Mouse (Mus musculus) heart, postnatal 0 days (tissue): Measurements from ENCODE around the gene Large1. TPM values are rescaled to one million over a fixed set of nuclear protein-coding genes. Genes with fewer than 3 reads are reported as not detected.
"Not testable (repeated sequence)": the region's sequence is repeated elsewhere in the genome, so short reads cannot be mapped to it uniquely, and the experiment has no call there.

Source experiments
- ATAC-seq: fragments of 200-750 bp; cut with Nextera tagmentation; 2 replicates; pipeline ENCODE4 v1.8.0; 2017; ENCODE audit warnings: low read depth, moderate number of reproducible peaks, moderate library complexity; ENCODE audit not compliant: insufficient read depth
- DNase-seq: peaks from one replicate; pipeline ENCODE4 v3.0.0-alpha.2; 2016; ENCODE audit warnings: low spot score
- H3K27ac ChIP-seq: fragments of 300-500 bp; sonication (generic); 2 replicates; pipeline ENCODE4 v1.5.1; 2014; ENCODE audit warnings: low read depth, mild to moderate bottlenecking
- H3K27me3 ChIP-seq: fragments of 300-500 bp; sonication (generic); 2 replicates; pipeline ENCODE4 v1.6.1; 2014; ENCODE audit warnings: low read length, mixed read lengths; ENCODE audit not compliant: control insufficient read depth, insufficient read depth
- H3K36me3 ChIP-seq: fragments of 300-500 bp; sonication (generic); replicated peaks from 2 replicates; pipeline ENCODE4 v1.6.1; 2014; ENCODE audit warnings: low read length, mixed read lengths; ENCODE audit not compliant: control insufficient read depth, insufficient read depth
- H3K4me1 ChIP-seq: fragments of 300-500 bp; sonication (generic); 2 replicates; pipeline ENCODE4 v1.6.1; 2014; ENCODE audit warnings: antibody characterized with exemption; ENCODE audit not compliant: control insufficient read depth, insufficient read depth
- H3K4me2 ChIP-seq: fragments of 300-500 bp; sonication (generic); 2 replicates; pipeline ENCODE4 v1.6.1; 2014; ENCODE audit warnings: low read depth, mild to moderate bottlenecking, low read length, moderate library complexity
- H3K4me3 ChIP-seq: fragments of 300-500 bp; sonication (generic); 2 replicates; pipeline ENCODE4 v1.5.1; 2014; ENCODE audit warnings: low read depth, low read length
- H3K9ac ChIP-seq: fragments of 300-500 bp; sonication (generic); replicated peaks from 2 replicates; pipeline ENCODE4 v1.6.1; 2014; ENCODE audit warnings: low read depth, low read length, mixed read lengths
- H3K9me3 ChIP-seq: fragments of 300-500 bp; sonication (generic); replicated peaks from 2 replicates; pipeline ENCODE4 v1.6.1; 2016; ENCODE audit warnings: low read length; ENCODE audit not compliant: control insufficient read depth
- CTCF ChIP-seq: IDR thresholded peaks from 2 replicates; pipeline ENCODE4 v1.5.1; 2016; ENCODE audit warnings: antibody characterized with exemption, control low read depth, low read depth
- EP300 ChIP-seq: IDR thresholded peaks from 2 replicates; pipeline ENCODE4 v1.6.1; 2016; ENCODE audit warnings: antibody characterized with exemption, low read depth
- WGBS: fragments of 180-500 bp; shearing (Covaris S2); extraction: QIAGEN DNeasy Blood & Tissue Kit; methylation state at CpG from one replicate; pipeline ENCODE4 v1.1.7; 2014; 5-methylcytosine and 5-hydroxymethylcytosine counted together
- polyA plus RNA-seq: library from polyadenylated mRNA; unstranded; fragments of >200 nt; fragmentation: Nextera tagmentation; extraction: Ambion mirVana; gene quantifications from 2 replicates; pipeline ENCODE4 v1.2.1, GENCODE M21; 2015
- total RNA-seq: library from RNA; depleted of rRNA; stranded (reverse); fragments of >200 nt; gene quantifications from 2 replicates; pipeline ENCODE4 v1.2.3, GENCODE M21; 2014; ENCODE audit warnings: low replicate concordance

Large1 gene
- total and polyA plus RNA-seq, 2 experiments from 2014 or later = 5.9 to 41.0 TPM

DNA sequence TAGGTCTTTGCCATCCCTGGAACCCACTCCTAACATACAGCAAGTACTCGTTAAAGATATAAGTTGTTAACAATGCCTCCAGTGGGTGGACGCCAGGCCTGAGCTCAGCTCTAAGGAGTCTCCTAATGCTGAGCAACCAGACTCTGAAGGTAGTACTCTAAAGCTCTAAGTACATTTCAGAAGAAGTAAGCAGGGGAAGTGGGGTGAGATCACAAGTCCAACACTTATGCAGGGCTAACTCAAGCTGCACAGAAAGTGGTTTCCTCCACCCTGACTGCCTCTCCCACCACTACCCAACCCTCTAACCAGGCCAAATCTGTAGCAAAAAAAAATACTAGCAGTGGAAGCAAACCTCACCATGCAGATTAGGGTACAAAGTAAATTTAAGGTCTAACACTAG lies 61.7 kb downstream of the Large1 start:
- H3K27ac ChIP-seq = no peak overlapping the region
- H3K9me3 ChIP-seq = no peaks in the 10 kb centered on the region
- peaks cover 7% of the 10 kb centered on the region; the same call in 1 of the 2 replicates for H3K4me1 ChIP-seq
- H3K4me2 ChIP-seq = no peak overlapping the region
- H3K36me3 ChIP-seq = no peaks in the 10 kb centered on the region
- DNase-seq (no peak), ATAC-seq (no peak)
- 76% methylated on average over 2 of the region's 2 CpGs for WGBS
- H3K4me3 ChIP-seq = no peak overlapping the region
- no peaks in the 10 kb centered on the region for H3K27me3 ChIP-seq
- TF ChIP-seq EP300 = no peak
- no peak for TF ChIP-seq CTCF
- H3K9ac ChIP-seq = no peak overlapping the region

DNA sequence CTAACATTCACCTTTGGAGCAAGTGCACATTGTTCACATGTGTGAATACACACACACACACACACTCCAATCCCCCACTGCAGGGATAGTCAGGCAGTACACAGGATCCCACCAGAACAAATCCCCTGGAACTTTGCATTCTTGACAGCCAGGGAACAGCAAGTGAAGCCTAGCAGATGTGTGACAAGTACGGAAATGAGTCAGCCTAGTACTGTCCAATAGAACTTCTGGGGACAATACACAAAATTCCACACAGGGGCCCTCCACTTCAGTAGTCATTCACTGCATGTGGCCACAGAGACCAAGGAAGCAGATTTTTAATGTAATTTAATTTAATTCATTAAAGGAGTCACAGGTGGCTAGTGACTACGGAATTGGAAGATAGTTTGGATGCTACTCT lies 62.7 kb downstream of the Large1 start:
- H3K9ac ChIP-seq = no peak overlapping the region
- DNase-seq (no peak), ATAC-seq (0 out of 2 replicates have a peak, but pooled peaks have one; percentile 30)
- H3K9me3 ChIP-seq = no peaks in the 10 kb centered on the region
- H3K27me3 ChIP-seq = no peaks in the 10 kb centered on the region
- H3K4me3 ChIP-seq = no peak overlapping the region
- H3K27ac ChIP-seq = no peak overlapping the region
- no peak overlapping the region for H3K4me2 ChIP-seq
- no peaks in the 10 kb centered on the region for H3K36me3 ChIP-seq
- no peak for TF ChIP-seq EP300
- TF ChIP-seq CTCF = no peak
- WGBS = 71% methylated on average over 2 of the region's 2 CpGs
- H3K4me1 ChIP-seq = 0 out of 2 replicates have a peak, but pooled peaks cover 7% of the 10 kb centered on the region

GRCm38 (mm10) chr8:73289831-73290230 lies 63.5 kb downstream of the Large1 start:
- TF ChIP-seq CTCF (no peak), EP300 (no peak)
- no peak overlapping the region for H3K4me2 ChIP-seq
- 0 out of 2 replicates have a peak, but pooled peaks cover 7% of the 10 kb centered on the region for H3K4me1 ChIP-seq
- no peaks in the 10 kb centered on the region for H3K36me3 ChIP-seq
- no peak for ATAC-seq
- H3K4me3 ChIP-seq = no peak overlapping the region
- H3K27ac ChIP-seq = no peak overlapping the region
- no peak for DNase-seq
- WGBS = 72% methylated on average over 2 of the region's 2 CpGs
- no peaks in the 10 kb centered on the region for H3K9me3 ChIP-seq
- H3K27me3 ChIP-seq = no peaks in the 10 kb centered on the region
- H3K9ac ChIP-seq = no peak overlapping the region

GRCm38 (mm10) chr8:73281996-73282395 lies 71.3 kb downstream of the Large1 start:
- Histone ChIP-seq H3K27me3 (no peaks in the 10 kb centered on the region), H3K27ac (peak overlapping the region; percentile 50; the same call in 1 of the 2 replicates), H3K4me1 (peaks cover 13% of the 10 kb centered on the region; the same call in 1 of the 2 replicates), H3K36me3 (no peaks in the 10 kb centered on the region), H3K9ac (no peak overlapping the region), H3K9me3 (no peaks in the 10 kb centered on the region), H3K4me2 (no peak overlapping the region), H3K4me3 (no peak overlapping the region)
- WGBS = 50% methylated on average over 4 of the region's 4 CpGs
- DNase-seq = peak; percentile 21
- peak; percentile 41; the same call in 1 of the 2 replicates for ATAC-seq
- TF ChIP-seq EP300 (no peak), CTCF (no peak)

GRCm38 (mm10) chr8:73276015-73276414 lies 77.3 kb downstream of the Large1 start:
- peaks cover 36% of the 10 kb centered on the region for H3K4me1 ChIP-seq
- no peak overlapping the region for H3K4me3 ChIP-seq
- no peak overlapping the region for H3K4me2 ChIP-seq
- H3K36me3 ChIP-seq = no peaks in the 10 kb centered on the region
- DNase-seq (peak; percentile 55), ATAC-seq (peak; percentile 79)
- TF ChIP-seq EP300 (no peak), CTCF (no peak)
- H3K27ac ChIP-seq = peak overlapping the region; percentile 70
- no peak overlapping the region for H3K9ac ChIP-seq
- no peaks in the 10 kb centered on the region for H3K27me3 ChIP-seq
- 24% methylated on average over 4 of the region's 4 CpGs for WGBS
- H3K9me3 ChIP-seq = no peaks in the 10 kb centered on the region

DNA sequence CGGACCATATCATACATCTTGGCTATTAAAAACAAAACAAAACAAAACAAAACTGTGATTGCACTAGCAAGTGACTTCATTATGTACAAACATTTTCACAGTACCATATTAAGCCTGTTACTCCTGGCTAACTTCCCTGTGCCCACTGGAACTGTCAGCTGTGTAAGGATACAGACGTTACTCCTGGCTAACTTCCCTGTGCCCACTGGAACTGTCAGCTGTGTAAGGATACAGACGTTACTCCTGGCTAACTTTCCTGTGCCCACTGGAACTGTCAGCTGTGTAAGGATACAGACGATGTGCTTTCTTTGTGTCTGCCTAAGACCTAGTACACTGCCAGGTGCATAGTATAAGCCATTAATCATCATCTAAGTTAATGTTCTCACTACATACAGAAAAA lies 77.9 kb downstream of the Large1 start:
- ATAC-seq = peak; percentile 62; the same call in 1 of the 2 replicates
- not testable (repeated sequence) for H3K4me3 ChIP-seq, H3K27me3 ChIP-seq, H3K9me3 ChIP-seq, DNase-seq, H3K36me3 ChIP-seq, H3K4me2 ChIP-seq, H3K9ac ChIP-seq
- peaks cover 37% of the 10 kb centered on the region; the same call in 1 of the 2 replicates for H3K4me1 ChIP-seq
- WGBS = 32% methylated on average over 4 of the region's 4 CpGs
- peak overlapping the region; percentile 70 for H3K27ac ChIP-seq
